Mouse (Mus musculus) ES-E14 (cell line): Measurements from ENCODE around the gene Zp3r.

Source experiments
- CHD2 ChIP-seq: IDR thresholded peaks from 2 replicates; pipeline ENCODE4 v1.6.1; 2014; ENCODE audit warnings: mild to moderate bottlenecking, low read depth, low read length, inconsistent platforms
- HCFC1 ChIP-seq: IDR thresholded peaks from 2 replicates; pipeline ENCODE4 v1.6.1; 2012; ENCODE audit warnings: low read length, inconsistent platforms, borderline replicate concordance; ENCODE audit not compliant: insufficient read depth
- ZNF384 ChIP-seq: IDR thresholded peaks from 2 replicates; pipeline ENCODE4 v1.6.1; 2012; ENCODE audit warnings: low read depth, low read length, inconsistent platforms

GRCm38 (mm10) chr1:130549160-130549559 is 80.3 kb downstream of the Zp3r start:
- TF ChIP-seq CHD2 (no peak), ZNF384 (no peak), HCFC1 (no peak)
